ENCODE assay signal across 9 mouse cellular contexts in the genomic region with DNA sequence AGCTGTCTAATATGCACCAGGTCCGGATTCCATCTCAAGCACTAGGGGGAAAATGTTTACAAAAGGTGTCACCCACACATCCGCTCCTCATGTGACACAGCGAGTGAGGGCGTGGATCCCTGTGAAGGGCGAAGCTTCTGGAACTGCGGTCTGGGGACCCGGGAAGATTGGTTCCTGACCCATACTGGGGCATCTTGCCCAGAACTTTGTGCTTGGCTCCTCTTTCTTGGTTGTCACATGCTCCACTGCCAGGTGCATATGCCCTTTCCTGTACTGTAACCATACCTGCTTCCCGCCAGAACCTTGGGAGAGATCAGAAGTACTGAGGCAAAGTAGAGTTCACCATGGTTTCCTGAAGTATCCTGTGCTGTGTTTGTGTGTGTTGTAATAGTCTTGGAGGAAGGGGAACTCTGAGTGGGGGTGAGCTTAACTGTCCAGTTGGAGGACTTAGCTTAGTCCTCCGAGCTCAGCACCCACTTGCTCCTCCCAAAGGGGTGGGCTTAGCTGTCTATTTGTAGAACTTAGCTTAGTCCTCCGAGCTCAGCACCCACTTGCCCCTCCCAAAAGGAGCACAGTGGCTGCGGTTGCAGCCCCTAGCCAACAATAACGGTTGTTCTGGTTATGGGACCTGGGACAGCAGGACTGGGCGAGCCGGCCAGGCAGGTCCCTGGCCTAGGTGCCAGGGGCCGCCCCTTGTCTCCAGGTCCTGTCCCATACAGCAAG. TPM values are rescaled to one million over a fixed set of nuclear protein-coding genes. Genes with fewer than 3 reads are reported as not detected.
DNase-seq lines count a peak whose midpoint lies in the region; ATAC-seq and TF ChIP-seq lines count a peak whose summit lies in the region.
"Had no signal": no experiment of that assay in that cellular context is flagged by ENCODE, and none has a peak within 500 bp of the region (broad histone marks: within the 10 kb centered on the region; RNA-seq: fewer than 3 reads in every experiment).

Cracr2b (plus strand) TSS at position 704 of the 723 bp plus-strand sequence.

- no peak for TF ChIP-seq CTCF in midbrain, postnatal 0 days (IDR thresholded peaks at IDR 0.05)

- peak; percentile 29 for DNase-seq in gastrocnemius, postnatal 10 days
- no peak for DNase-seq in gastrocnemius, postnatal 25 days
- no peak for DNase-seq in limb, embryonic 14.5 days (ENCODE audit: low spot score)
- DNase-seq in midbrain, postnatal 0 days (ENCODE audit: low spot score): no peak
- DNase-seq in spleen, postnatal 14 days (ENCODE audit: low spot score in 2 of 2): no peak
- no peak for DNase-seq in right cerebral cortex, adult 18-20 months

- H3K9ac ChIP-seq in heart, embryonic 11.5 days (ENCODE audit: low read depth, low read length): peak within 1 kb of the TSS; percentile 66
- H3K9ac ChIP-seq in limb, embryonic 14.5 days (ENCODE audit: low read depth, low read length, severe bottlenecking): peak within 1 kb of the TSS; percentile 22
- peak within 1 kb of the TSS; percentile 51 for H3K9ac ChIP-seq in midbrain, postnatal 0 days (replicated peaks; ENCODE audit: low read length, poor library complexity, severe bottlenecking)

- H3K27me3 ChIP-seq in heart, embryonic 11.5 days (ENCODE audit: control insufficient read depth, insufficient read depth, low read length): peaks cover 50% of the 10 kb centered on the region
- H3K27me3 ChIP-seq in limb, embryonic 14.5 days (ENCODE audit: control insufficient read depth, insufficient read depth, low read length): peaks cover 46% of the 10 kb centered on the region
- H3K27me3 ChIP-seq in midbrain, postnatal 0 days (ENCODE audit: insufficient read depth, low read length): peaks cover 46% of the 10 kb centered on the region

- ATAC-seq in heart, embryonic 11.5 days (replicated peaks; ENCODE audit: insufficient number of reproducible peaks, low FRiP score, low TSS enrichment): no peak
- ATAC-seq in limb, embryonic 14.5 days (ENCODE audit: low FRiP score, low read depth): no peak
- ATAC-seq in midbrain, postnatal 0 days (ENCODE audit: low FRiP score): no peak

- TF ChIP-seq POLR2A in limb, embryonic 14.5 days (IDR thresholded peaks at IDR 0.05; ENCODE audit: borderline replicate concordance, extremely low read depth, insufficient read depth, insufficient read length): no peak

- H3K9me3 ChIP-seq in heart, embryonic 11.5 days (replicated peaks; ENCODE audit: control insufficient read depth, low read length): no peaks in the 10 kb centered on the region
- H3K9me3 ChIP-seq in limb, embryonic 14.5 days (ENCODE audit: control insufficient read depth, low read length): no peaks in the 10 kb centered on the region
- no peaks in the 10 kb centered on the region for H3K9me3 ChIP-seq in midbrain, postnatal 0 days (ENCODE audit: low read length)
- H3K9me3 ChIP-seq: G1E had no signal

- peak within 1 kb of the TSS; percentile 90 for H3K27ac ChIP-seq in brown adipose tissue, adult 24 weeks (replicated peaks; ENCODE audit: low read depth, low read length)
- H3K27ac ChIP-seq in heart, embryonic 11.5 days (ENCODE audit: low read depth, low read length): peak within 1 kb of the TSS; percentile 51
- no peak within 1 kb of the TSS for H3K27ac ChIP-seq in limb, embryonic 14.5 days (replicated peaks; ENCODE audit: low read depth, low read length)
- no peak within 1 kb of the TSS for H3K27ac ChIP-seq in midbrain, postnatal 0 days (ENCODE audit: low read depth, low read length)

- H3K36me3 ChIP-seq in heart, embryonic 11.5 days (ENCODE audit: control insufficient read depth, insufficient read depth, low read length): peaks cover 7% of the 10 kb centered on the region
- peaks cover 7% of the 10 kb centered on the region for H3K36me3 ChIP-seq in limb, embryonic 14.5 days (ENCODE audit: control insufficient read depth, insufficient read depth, low read length)
- peaks cover 28% of the 10 kb centered on the region for H3K36me3 ChIP-seq in midbrain, postnatal 0 days (ENCODE audit: insufficient read depth, low read length)

- peak within 1 kb of the TSS; percentile 98 for H3K4me2 ChIP-seq in heart, embryonic 11.5 days
- H3K4me2 ChIP-seq in limb, embryonic 14.5 days (replicated peaks; ENCODE audit: low read depth, low read length, severe bottlenecking): peak within 1 kb of the TSS; percentile 65
- peak within 1 kb of the TSS; percentile 80 for H3K4me2 ChIP-seq in midbrain, postnatal 0 days (ENCODE audit: low read depth, low read length, poor library complexity, severe bottlenecking)

- peaks cover 25% of the 10 kb centered on the region for H3K4me1 ChIP-seq in brown adipose tissue, adult 24 weeks (ENCODE audit: control insufficient read depth, insufficient read depth, insufficient read length, low read length)
- peaks cover 39% of the 10 kb centered on the region for H3K4me1 ChIP-seq in heart, embryonic 11.5 days (ENCODE audit: control insufficient read depth, insufficient read depth, low read length)
- H3K4me1 ChIP-seq in limb, embryonic 14.5 days (ENCODE audit: control insufficient read depth, insufficient read depth, low read length): peaks cover 25% of the 10 kb centered on the region
- peaks cover 15% of the 10 kb centered on the region for H3K4me1 ChIP-seq in midbrain, postnatal 0 days (ENCODE audit: insufficient read depth, low read length)

- peak within 1 kb of the TSS; percentile 66 for H3K4me3 ChIP-seq in brown adipose tissue, adult 24 weeks (ENCODE audit: insufficient read depth, low read depth, low read length)
- H3K4me3 ChIP-seq in heart, embryonic 11.5 days (ENCODE audit: low read depth, low read length): peak within 1 kb of the TSS; percentile 60
- H3K4me3 ChIP-seq in limb, embryonic 14.5 days (replicated peaks; ENCODE audit: low read length): peak within 1 kb of the TSS; percentile 36
- peak within 1 kb of the TSS; percentile 42 for H3K4me3 ChIP-seq in midbrain, postnatal 0 days (ENCODE audit: low read depth, low read length)

- 68% methylated on average over 15 of the region's 15 CpGs for WGBS in heart, embryonic 11.5 days (ENCODE audit: insufficient replicate concordance)
- 73% methylated on average over 15 of the region's 15 CpGs for WGBS in limb, embryonic 14.5 days
- 76% methylated on average over 15 of the region's 15 CpGs for WGBS in midbrain, postnatal 0 days

RNA-seq across cellular contexts. Expression of gene Cracr2b, which starts in this region (rescaled TPM):
- 1 to 10 TPM; 8.6 to 9.9 TPM for total RNA-seq in gastrocnemius, postnatal 10 days (2021)
- 1 to 10 TPM; 3.9 to 7.0 TPM for total RNA-seq in gastrocnemius, postnatal 25 days (2021)
- 9.8 and 11.8 TPM in 2 replicates for polyA plus RNA-seq in brown adipose tissue, adult 24 weeks (2012; ENCODE audit: insufficient read depth, insufficient read length, missing spikeins)
- 11.5 and 14.3 TPM in 2 replicates for polyA plus RNA-seq in heart, embryonic 11.5 days (2014; fragmentation: Nextera tagmentation; extraction: Ambion mirVana)
- 11.9 and 12.1 TPM in 2 replicates for polyA plus RNA-seq in limb, embryonic 14.5 days (2012; rRNA removed)
- polyA plus RNA-seq in limb, embryonic 14.5 days (2014; fragmentation: Nextera tagmentation; extraction: Ambion mirVana): 8.3 and 8.8 TPM in 2 replicates
- 4.0 and 5.3 TPM in 2 replicates for total RNA-seq in midbrain, postnatal 0 days (2014; rRNA removed)
- polyA plus RNA-seq in midbrain, postnatal 0 days (2015; fragmentation: Nextera tagmentation; extraction: Ambion mirVana): 5.3 and 5.9 TPM in 2 replicates
- polyA plus RNA-seq: G1E had no signal

Comparison
In these comparisons a context has a peak if more than half of its experiments do, and no peak if none do; other contexts are left out.
1. H3K27ac ChIP-seq: peak in brown adipose tissue, adult 24 weeks (single experiment) and heart, embryonic 11.5 days (single experiment); none in limb, embryonic 14.5 days (single experiment) and midbrain, postnatal 0 days (single experiment).
2. Peak in every context shown above with its lines, with median percentiles within 50 percentile points of each other: H3K4me3 ChIP-seq, H3K4me2 ChIP-seq and H3K9ac ChIP-seq.